ENCODE assay signal across 9 mouse cellular contexts in genomic region chr7:141457986-141458660, GRCm38 (mm10). TPM values are rescaled to one million over a fixed set of nuclear protein-coding genes. Genes with fewer than 3 reads are reported as not detected.
DNase-seq lines count a peak whose midpoint lies in the region; ATAC-seq and TF ChIP-seq lines count a peak whose summit lies in the region.
"Had no signal": no experiment of that assay in that cellular context is flagged by ENCODE, and none has a peak within 500 bp of the region (broad histone marks: within the 10 kb centered on the region; RNA-seq: fewer than 3 reads in every experiment).

No protein-coding gene starts in this region.

- no peak overlapping the region for H3K27ac ChIP-seq in forebrain, postnatal 0 days (ENCODE audit: low read depth, low read length)
- no peak overlapping the region for H3K27ac ChIP-seq in forebrain, embryonic 10.5 days
- H3K27ac ChIP-seq in testis, adult 2 months (ENCODE audit: control insufficient read depth, insufficient read depth, low read depth, low read length) = no peak overlapping the region
- H3K27ac ChIP-seq in embryonic fibroblast, embryonic 13.5 days (ENCODE audit: insufficient read depth, low read length) = no peak overlapping the region
- H3K27ac ChIP-seq: heart, embryonic 13.5 days had no signal

- H3K27me3 ChIP-seq in forebrain, postnatal 0 days (ENCODE audit: insufficient read depth, low read length) = peaks cover 23% of the 10 kb centered on the region
- H3K27me3 ChIP-seq in forebrain, embryonic 10.5 days (ENCODE audit: poor library complexity, severe bottlenecking) = peaks cover 62% of the 10 kb centered on the region
- no peaks in the 10 kb centered on the region for H3K27me3 ChIP-seq in testis, adult 2 months (ENCODE audit: control insufficient read depth, insufficient read depth, low read length)

- peaks cover 16% of the 10 kb centered on the region for H3K36me3 ChIP-seq in forebrain, postnatal 0 days (ENCODE audit: insufficient read depth)
- peaks cover 14% of the 10 kb centered on the region for H3K36me3 ChIP-seq in forebrain, embryonic 10.5 days (replicated peaks)
- H3K36me3 ChIP-seq in testis, adult 2 months (ENCODE audit: control insufficient read depth, insufficient read depth, low read length) = peaks cover 1% of the 10 kb centered on the region; the same call in 1 of the 2 replicates

- H3K9me3 ChIP-seq in forebrain, postnatal 0 days (ENCODE audit: low read length) = no peaks in the 10 kb centered on the region
- H3K9me3 ChIP-seq in forebrain, embryonic 10.5 days = no peaks in the 10 kb centered on the region
- H3K9me3 ChIP-seq: heart, embryonic 13.5 days had no signal

- TF ChIP-seq CTCF in forebrain, postnatal 0 days (IDR thresholded peaks at IDR 0.05; ENCODE audit: low read depth) = peak; percentile 48
- TF ChIP-seq CTCF in testis, adult 2 months (IDR thresholded peaks at IDR 0.05; ENCODE audit: control insufficient read depth, insufficient read depth, insufficient replicate concordance, low read depth, low read length) = peak; percentile 64
- TF ChIP-seq CTCF in embryonic fibroblast, embryonic 13.5 days (IDR thresholded peaks at IDR 0.05; ENCODE audit: borderline replicate concordance, insufficient read depth, low read length) = peak; percentile 45; the same call in 1 of the 2 replicates

- no peak overlapping the region for H3K4me3 ChIP-seq in forebrain, postnatal 0 days (ENCODE audit: low read depth, low read length)
- no peak overlapping the region for H3K4me3 ChIP-seq in forebrain, embryonic 10.5 days
- no peak overlapping the region for H3K4me3 ChIP-seq in testis, adult 2 months (ENCODE audit: control insufficient read depth, low read depth, low read length)
- no peak overlapping the region for H3K4me3 ChIP-seq in embryonic fibroblast, embryonic 13.5 days (ENCODE audit: insufficient read depth, low read length)
- H3K4me3 ChIP-seq: heart, embryonic 13.5 days had no signal

- DNase-seq in forebrain, postnatal 0 days = no peak
- no peak for DNase-seq in forebrain, embryonic 10.5 days (ENCODE audit: extremely low spot score, low spot score)
- DNase-seq in testis, postnatal 14 days (ENCODE audit: low spot score) = no peak
- DNase-seq in mesoderm, embryonic 11.5 days (ENCODE audit: low read depth, low spot score) = peak; percentile 45
- DNase-seq in ovary, postnatal 10 days (ENCODE audit: low spot score) = no peak
- no peak for DNase-seq in right cerebral cortex, postnatal 14 days

- ATAC-seq in forebrain, postnatal 0 days = no peak

- H3K4me2 ChIP-seq in forebrain, postnatal 0 days (ENCODE audit: low read depth) = no peak overlapping the region
- H3K4me2 ChIP-seq: heart, embryonic 13.5 days had no signal

- WGBS in forebrain, postnatal 0 days = 76% methylated on average over 15 of the region's 15 CpGs
- 78% methylated on average over 15 of the region's 15 CpGs for WGBS in forebrain, embryonic 10.5 days

- TF ChIP-seq POLR2A in testis, adult 2 months (IDR thresholded peaks at IDR 0.05; ENCODE audit: control insufficient read depth, low read depth, low read length) = no peak
- no peak for TF ChIP-seq POLR2A in embryonic fibroblast, embryonic 13.5 days (IDR thresholded peaks at IDR 0.05; ENCODE audit: low read depth, low read length)

- peaks cover 9% of the 10 kb centered on the region for H3K4me1 ChIP-seq in forebrain, postnatal 0 days (ENCODE audit: insufficient read depth)
- H3K4me1 ChIP-seq in forebrain, embryonic 10.5 days = peaks cover 56% of the 10 kb centered on the region
- H3K4me1 ChIP-seq in testis, adult 2 months (ENCODE audit: control insufficient read depth, insufficient read depth, low read length) = peaks cover 27% of the 10 kb centered on the region
- H3K4me1 ChIP-seq in embryonic fibroblast, embryonic 13.5 days (ENCODE audit: control insufficient read depth, insufficient read depth, low read length) = 0 out of 2 replicates have a peak, but pooled peaks cover 7% of the 10 kb centered on the region

- no peak overlapping the region for H3K9ac ChIP-seq in forebrain, postnatal 0 days
- H3K9ac ChIP-seq: heart, embryonic 13.5 days had no signal

RNA-seq across cellular contexts. Expression of gene Cracr2b, which starts 2.8 kb away (rescaled TPM):
- 4.5 and 7.2 TPM in 2 replicates for total RNA-seq in forebrain, postnatal 0 days (2014; rRNA removed)
- polyA plus RNA-seq in forebrain, postnatal 0 days (2015; fragmentation: Nextera tagmentation; extraction: Ambion mirVana) = 5.2 and 6.7 TPM in 2 replicates
- polyA plus RNA-seq in forebrain, embryonic 10.5 days (2016; fragmentation: Nextera tagmentation; extraction: Ambion mirVana) = 6.2 and 7.3 TPM in 2 replicates
- 2.1 and 2.4 TPM in 2 replicates for polyA plus RNA-seq in testis, adult 2 months (2012; rRNA removed)
- polyA plus RNA-seq in embryonic fibroblast, embryonic 13.5 days (2011; ENCODE audit: insufficient read length, low read depth, missing spikeins) = 1.3 and 2.7 TPM in 2 replicates

RNA-seq across cellular contexts. Expression of gene Pnpla2, which starts 3.1 kb away (rescaled TPM):
- total RNA-seq in forebrain, postnatal 0 days (2014; rRNA removed) = 6.2 and 7.7 TPM in 2 replicates
- 18.3 and 22.4 TPM in 2 replicates for polyA plus RNA-seq in forebrain, postnatal 0 days (2015; fragmentation: Nextera tagmentation; extraction: Ambion mirVana)
- 15.9 and 18.2 TPM in 2 replicates for polyA plus RNA-seq in forebrain, embryonic 10.5 days (2016; fragmentation: Nextera tagmentation; extraction: Ambion mirVana)
- 379 and 436 TPM in 2 replicates for polyA plus RNA-seq in testis, adult 2 months (2012; rRNA removed)
- polyA plus RNA-seq in embryonic fibroblast, embryonic 13.5 days (2011; ENCODE audit: insufficient read length, low read depth, missing spikeins) = 18.9 and 26.7 TPM in 2 replicates

RNA-seq across cellular contexts. Expression of gene Cd151, which starts 9.1 kb away (rescaled TPM):
- total RNA-seq in forebrain, postnatal 0 days (2014; rRNA removed) = 55.8 and 62.4 TPM in 2 replicates
- polyA plus RNA-seq in forebrain, postnatal 0 days (2015; fragmentation: Nextera tagmentation; extraction: Ambion mirVana) = 12.4 and 18.7 TPM in 2 replicates
- polyA plus RNA-seq in forebrain, embryonic 10.5 days (2016; fragmentation: Nextera tagmentation; extraction: Ambion mirVana) = 15.2 and 17.7 TPM in 2 replicates
- 102 and 104 TPM in 2 replicates for polyA plus RNA-seq in testis, adult 2 months (2012; rRNA removed)
- 58.4 and 94.0 TPM in 2 replicates for polyA plus RNA-seq in embryonic fibroblast, embryonic 13.5 days (2011; ENCODE audit: insufficient read length, low read depth, missing spikeins)

RNA-seq across cellular contexts. Expression of gene Rplp2, which starts 11.0 kb away (rescaled TPM):
- total RNA-seq in forebrain, postnatal 0 days (2014; rRNA removed) = 312 and 427 TPM in 2 replicates
- 868 and 1,034 TPM in 2 replicates for polyA plus RNA-seq in forebrain, postnatal 0 days (2015; fragmentation: Nextera tagmentation; extraction: Ambion mirVana)
- 1,198 and 1,216 TPM in 2 replicates for polyA plus RNA-seq in forebrain, embryonic 10.5 days (2016; fragmentation: Nextera tagmentation; extraction: Ambion mirVana)
- polyA plus RNA-seq in testis, adult 2 months (2012; rRNA removed) = 226 and 309 TPM in 2 replicates
- polyA plus RNA-seq in embryonic fibroblast, embryonic 13.5 days (2011; ENCODE audit: insufficient read length, low read depth, missing spikeins) = 1,600 and 1,818 TPM in 2 replicates

RNA-seq across cellular contexts. Expression of gene Pidd1, which starts 14.3 kb away (rescaled TPM):
- total RNA-seq in forebrain, postnatal 0 days (2014; rRNA removed) = 2.0 and 2.2 TPM in 2 replicates
- polyA plus RNA-seq in forebrain, postnatal 0 days (2015; fragmentation: Nextera tagmentation; extraction: Ambion mirVana) = 2.3 and 2.4 TPM in 2 replicates
- polyA plus RNA-seq in forebrain, embryonic 10.5 days (2016; fragmentation: Nextera tagmentation; extraction: Ambion mirVana) = 24.9 and 26.4 TPM in 2 replicates
- polyA plus RNA-seq in testis, adult 2 months (2012; rRNA removed) = 5.5 and 5.6 TPM in 2 replicates
- 12.4 and 18.1 TPM in 2 replicates for polyA plus RNA-seq in embryonic fibroblast, embryonic 13.5 days (2011; ENCODE audit: insufficient read length, low read depth, missing spikeins)

Comparison
In these comparisons a context has a peak if more than half of its experiments do, and no peak if none do; other contexts are left out.
1. RNA of gene Pnpla2, which starts 3.1 kb away (polyA plus RNA-seq): 379 to 436 TPM in testis, adult 2 months; 18.3 to 22.4 TPM in forebrain, postnatal 0 days, 18.9 to 26.7 TPM in embryonic fibroblast, embryonic 13.5 days and 15.9 to 18.2 TPM in forebrain, embryonic 10.5 days; every median in the first group is over 10 times any median in the second.
2. Peak in every context shown above with its lines, with median percentiles within 50 percentile points of each other: CTCF ChIP-seq.